Mouse (Mus musculus): ENCODE measurements around the gene Etv6.

DNA sequence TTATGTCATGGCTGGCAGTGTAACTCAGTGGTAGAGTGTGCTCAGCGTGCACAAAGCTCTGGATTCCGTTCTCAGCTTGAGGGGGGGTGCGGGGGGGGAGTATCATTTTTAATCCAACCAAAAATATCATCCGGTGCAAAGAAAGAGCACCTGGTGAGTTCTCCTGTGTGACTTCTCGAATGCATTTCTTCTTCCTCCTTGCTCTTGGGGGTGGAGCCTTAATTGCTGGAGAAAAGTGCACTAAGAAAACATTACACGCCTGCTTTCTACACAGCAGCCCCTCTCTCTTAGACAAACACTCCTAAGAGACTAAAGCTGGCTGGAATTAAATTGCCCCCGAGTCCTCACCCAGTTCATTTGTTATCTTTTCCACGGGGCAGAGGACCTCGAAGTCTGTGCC lies 139.6 kb downstream of the Etv6 start:
- no peak for TF ChIP-seq POU5F1 (IDR thresholded peaks at IDR 0.05; ENCODE audit: borderline replicate concordance, low read length)
- no peak for TF ChIP-seq CTCF (conservative IDR thresholded peaks at IDR 0.05; ENCODE audit: low read length)
